Mouse (Mus musculus): Measurements from ENCODE around the gene Sctr. TPM values are rescaled to one million over a fixed set of nuclear protein-coding genes. Genes with fewer than 3 reads are reported as not detected.

Sctr gene
- polyA plus RNA-seq, 1 experiment from 2014 or later, result not detected

DNA sequence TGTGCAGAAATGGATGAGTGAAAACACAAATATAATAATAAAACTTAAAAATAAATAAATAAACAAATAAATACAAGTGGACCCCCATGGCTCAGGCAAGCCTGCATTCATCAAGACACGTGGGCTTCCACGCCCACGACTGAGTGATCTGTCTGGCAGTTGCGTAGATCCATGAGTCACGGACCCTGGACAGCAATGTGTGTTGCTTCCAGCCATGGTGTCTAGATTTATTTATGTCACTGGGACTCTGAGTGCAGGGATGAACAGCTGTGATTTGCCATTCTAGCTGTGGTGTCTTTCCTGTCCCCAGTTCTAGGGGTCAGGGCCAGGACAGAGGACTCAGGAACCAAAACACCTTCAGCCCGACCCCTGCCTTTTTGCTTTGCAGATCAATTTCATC lies 48.3 kb downstream of the Sctr start:
- H3K4me1 ChIP-seq (replicated peaks), result no peaks in the 10 kb centered on the region
- no peak overlapping the region for H3K4me3 ChIP-seq (replicated peaks)
- 65% methylated on average over 6 of the region's 6 CpGs for WGBS (ENCODE audit: insufficient replicate concordance)
- H3K9ac ChIP-seq, result no peak overlapping the region
- ATAC-seq (ENCODE audit: insufficient read depth), result no peak
- H3K4me2 ChIP-seq, result no peak overlapping the region
- H3K9me3 ChIP-seq (replicated peaks), result no peaks in the 10 kb centered on the region
- no peak overlapping the region for H3K27ac ChIP-seq (replicated peaks)
- no peaks in the 10 kb centered on the region for H3K27me3 ChIP-seq
- H3K36me3 ChIP-seq (replicated peaks), result no peaks in the 10 kb centered on the region

- 29% methylated on average over 6 of the region's 6 CpGs for WGBS (ENCODE audit: insufficient replicate concordance)
- Histone ChIP-seq H3K27ac (replicated peaks) (no peak overlapping the region), H3K4me1 (replicated peaks) (no peaks in the 10 kb centered on the region), H3K9me3 (replicated peaks) (no peaks in the 10 kb centered on the region), H3K27me3 (no peaks in the 10 kb centered on the region), H3K4me3 (replicated peaks) (no peak overlapping the region), H3K9ac (no peak overlapping the region), H3K4me2 (no peak overlapping the region), H3K36me3 (replicated peaks) (no peaks in the 10 kb centered on the region)
- ATAC-seq (ENCODE audit: insufficient read depth), result no peak
Observed at GRCm38 (mm10) chr1:120055475-120055874, 48.8 kb downstream of the Sctr start.

DNA sequence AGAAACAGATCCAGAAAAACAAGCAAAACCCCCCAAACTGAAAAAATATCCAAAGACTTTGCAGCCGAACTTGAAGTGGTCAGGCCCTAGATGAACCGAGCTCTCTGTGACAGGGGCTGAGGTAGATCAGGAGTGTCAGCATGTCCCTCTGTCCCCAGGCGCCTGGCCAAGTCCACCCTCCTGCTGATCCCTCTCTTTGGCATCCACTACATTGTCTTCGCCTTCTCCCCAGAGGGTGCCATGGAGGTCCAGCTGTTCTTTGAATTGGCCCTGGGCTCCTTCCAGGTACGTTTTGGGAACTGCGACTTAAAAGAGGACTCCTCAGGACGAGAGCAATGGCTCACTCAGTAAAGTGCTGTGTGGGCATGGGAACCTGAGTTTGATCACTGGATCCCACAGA lies 49.5 kb downstream of the Sctr start:
- Histone ChIP-seq H3K27me3 (no peaks in the 10 kb centered on the region), H3K36me3 (replicated peaks) (no peaks in the 10 kb centered on the region), H3K4me3 (replicated peaks) (no peak overlapping the region), H3K27ac (replicated peaks) (no peak overlapping the region), H3K9me3 (replicated peaks) (no peaks in the 10 kb centered on the region), H3K4me1 (replicated peaks) (peaks cover 3% of the 10 kb centered on the region; the same call in 1 of the 2 replicates), H3K4me2 (no peak overlapping the region), H3K9ac (no peak overlapping the region)
- ATAC-seq (ENCODE audit: insufficient read depth), result no peak
- WGBS (ENCODE audit: insufficient replicate concordance), result 57% methylated on average over 7 of the region's 7 CpGs

DNA sequence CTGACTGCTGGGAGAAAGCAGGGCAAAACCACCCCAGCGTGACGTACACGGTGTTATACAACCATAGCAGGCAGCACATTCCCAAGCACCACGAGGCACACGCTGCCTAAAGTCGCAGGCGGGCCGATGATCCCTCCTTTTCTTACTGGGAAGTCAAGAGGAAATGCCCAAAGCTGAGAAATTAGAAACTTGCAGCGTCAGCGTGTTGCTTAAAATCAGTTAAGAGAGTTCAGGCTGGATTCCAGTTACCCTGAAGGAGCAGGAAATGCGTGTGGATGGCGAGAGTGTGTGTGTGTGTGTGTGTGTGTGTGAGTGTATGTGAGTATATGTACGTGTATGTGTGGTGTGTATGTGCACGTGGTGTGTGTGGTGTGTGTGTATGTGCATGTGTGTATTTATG lies 50.4 kb downstream of the Sctr start:
- WGBS (ENCODE audit: insufficient replicate concordance), result 43% methylated on average over 14 of the region's 14 CpGs
- Histone ChIP-seq H3K4me1 (replicated peaks) (peaks cover 4% of the 10 kb centered on the region; the same call in 1 of the 2 replicates), H3K9ac (no peak overlapping the region), H3K27ac (replicated peaks) (no peak overlapping the region), H3K36me3 (replicated peaks) (no peaks in the 10 kb centered on the region), H3K9me3 (replicated peaks) (no peaks in the 10 kb centered on the region), H3K4me3 (replicated peaks) (no peak overlapping the region), H3K27me3 (no peaks in the 10 kb centered on the region), H3K4me2 (no peak overlapping the region)
- no peak; the same call in 1 of the 2 replicates for ATAC-seq (ENCODE audit: insufficient read depth)

- WGBS (ENCODE audit: insufficient replicate concordance), result 64% methylated on average over 8 of the region's 8 CpGs
- no peak overlapping the region for H3K9ac ChIP-seq
Observed at GRCm38 (mm10) chr1:120057674-120058430, 51.2 kb downstream of the Sctr start.

GRCm38 (mm10) chr1:120060687-120061086 lies 54.0 kb downstream of the Sctr start:
- Histone ChIP-seq H3K9ac (no peak overlapping the region), H3K4me2 (no peak overlapping the region), H3K27ac (replicated peaks) (no peak overlapping the region), H3K9me3 (replicated peaks) (no peaks in the 10 kb centered on the region), H3K4me1 (replicated peaks) (peaks cover 10% of the 10 kb centered on the region; the same call in 1 of the 2 replicates), H3K27me3 (no peaks in the 10 kb centered on the region), H3K4me3 (replicated peaks) (no peak overlapping the region), H3K36me3 (replicated peaks) (no peaks in the 10 kb centered on the region)
- WGBS (ENCODE audit: insufficient replicate concordance), result 63% methylated on average over 5 of the region's 5 CpGs
- no peak for ATAC-seq (ENCODE audit: insufficient read depth)

More at GRCm38 (mm10) chr1:120057674-120058430, 51.2 kb downstream of the Sctr start:
- Histone ChIP-seq H3K4me3 (replicated peaks) (no peak overlapping the region), H3K9me3 (replicated peaks) (no peaks in the 10 kb centered on the region), H3K27ac (replicated peaks) (no peak overlapping the region), H3K36me3 (replicated peaks) (no peaks in the 10 kb centered on the region), H3K27me3 (no peaks in the 10 kb centered on the region), H3K4me2 (no peak overlapping the region), H3K4me1 (replicated peaks) (peaks cover 5% of the 10 kb centered on the region; the same call in 1 of the 2 replicates)
- ATAC-seq (ENCODE audit: insufficient read depth), result no peak

- peaks cover 10% of the 10 kb centered on the region; the same call in 1 of the 2 replicates for H3K4me1 ChIP-seq (replicated peaks)
- ATAC-seq (ENCODE audit: insufficient read depth), result no peak
- H3K27me3 ChIP-seq, result no peaks in the 10 kb centered on the region
- H3K4me2 ChIP-seq, result no peak overlapping the region
- H3K27ac ChIP-seq (replicated peaks), result no peak overlapping the region
- no peaks in the 10 kb centered on the region for H3K36me3 ChIP-seq (replicated peaks)
- no peak overlapping the region for H3K9ac ChIP-seq
- H3K4me3 ChIP-seq (replicated peaks), result no peak overlapping the region
- WGBS (ENCODE audit: insufficient replicate concordance), result 64% methylated on average over 7 of the region's 7 CpGs
- no peaks in the 10 kb centered on the region for H3K9me3 ChIP-seq (replicated peaks)
Observed at GRCm38 (mm10) chr1:120062231-120062630, 55.5 kb downstream of the Sctr start.

- ATAC-seq (ENCODE audit: insufficient read depth), result peak; percentile 33; the same call in 1 of the 2 replicates
- no peak overlapping the region for H3K9ac ChIP-seq
- H3K4me2 ChIP-seq, result no peak overlapping the region; the same call in 1 of the 2 replicates
- no peak overlapping the region for H3K4me3 ChIP-seq (replicated peaks)
- peaks cover 13% of the 10 kb centered on the region for H3K4me1 ChIP-seq (replicated peaks)
- no peaks in the 10 kb centered on the region for H3K9me3 ChIP-seq (replicated peaks)
- H3K27me3 ChIP-seq, result no peaks in the 10 kb centered on the region
- H3K27ac ChIP-seq (replicated peaks), result peak overlapping the region; percentile 57
- H3K36me3 ChIP-seq (replicated peaks), result peaks cover 4% of the 10 kb centered on the region; the same call in 1 of the 2 replicates
- WGBS (ENCODE audit: insufficient replicate concordance), result 63% methylated on average over 11 of the region's 11 CpGs
Observed at GRCm38 (mm10) chr1:120064036-120064682, 57.5 kb downstream of the Sctr start.

GRCm38 (mm10) chr1:120066159-120066558 lies 59.5 kb downstream of the Sctr start:
- Histone ChIP-seq H3K27me3 (no peaks in the 10 kb centered on the region), H3K4me2 (no peak overlapping the region), H3K36me3 (replicated peaks) (peaks cover 4% of the 10 kb centered on the region; the same call in 1 of the 2 replicates), H3K9ac (no peak overlapping the region), H3K27ac (replicated peaks) (peak overlapping the region; percentile 39), H3K4me3 (replicated peaks) (no peak overlapping the region), H3K9me3 (replicated peaks) (no peaks in the 10 kb centered on the region), H3K4me1 (replicated peaks) (peaks cover 14% of the 10 kb centered on the region)
- WGBS (ENCODE audit: insufficient replicate concordance), result 55% methylated on average over 8 of the region's 8 CpGs
- peak; percentile 43; the same call in 1 of the 2 replicates for ATAC-seq (ENCODE audit: insufficient read depth)

- H3K4me1 ChIP-seq (replicated peaks), result peaks cover 14% of the 10 kb centered on the region
- no peak for ATAC-seq (ENCODE audit: insufficient read depth)
- no peaks in the 10 kb centered on the region for H3K27me3 ChIP-seq
- no peaks in the 10 kb centered on the region for H3K9me3 ChIP-seq (replicated peaks)
- H3K4me3 ChIP-seq (replicated peaks), result no peak overlapping the region
- H3K9ac ChIP-seq, result no peak overlapping the region
- 35% methylated on average over 3 of the region's 3 CpGs for WGBS (ENCODE audit: insufficient replicate concordance)
- H3K36me3 ChIP-seq (replicated peaks), result peaks cover 4% of the 10 kb centered on the region; the same call in 1 of the 2 replicates
- no peak overlapping the region for H3K4me2 ChIP-seq
- peak overlapping the region; percentile 39; the same call in 1 of the 2 replicates for H3K27ac ChIP-seq (replicated peaks)
Observed at GRCm38 (mm10) chr1:120066625-120067024, 59.9 kb downstream of the Sctr start.

DNA sequence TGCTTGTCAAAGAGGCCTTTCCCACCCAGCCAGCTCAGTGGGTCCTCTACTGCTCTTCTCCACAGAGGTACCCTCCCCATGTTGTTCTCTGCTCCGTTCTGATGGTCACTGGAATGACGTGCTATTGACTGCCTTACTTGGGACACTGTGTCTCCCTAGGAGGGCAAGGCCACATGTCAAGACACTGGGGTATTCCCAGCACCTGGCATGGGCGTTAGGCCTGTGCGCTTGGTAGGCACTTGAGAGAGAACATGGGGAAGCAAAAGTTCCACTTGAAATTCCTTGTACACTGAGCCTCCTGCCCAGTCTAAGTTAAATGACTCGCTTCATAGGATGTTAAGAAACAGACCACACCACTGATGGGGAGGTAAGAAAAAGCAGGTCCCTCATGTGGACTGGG lies 62.4 kb downstream of the Sctr start:
- 64% methylated on average over 5 of the region's 5 CpGs for WGBS (ENCODE audit: insufficient replicate concordance)
- Histone ChIP-seq H3K4me3 (replicated peaks) (no peak overlapping the region), H3K27me3 (peaks cover 16% of the 10 kb centered on the region), H3K9me3 (replicated peaks) (no peaks in the 10 kb centered on the region), H3K4me2 (no peak overlapping the region), H3K36me3 (replicated peaks) (peaks cover 4% of the 10 kb centered on the region; the same call in 1 of the 2 replicates), H3K9ac (no peak overlapping the region), H3K4me1 (replicated peaks) (peaks cover 8% of the 10 kb centered on the region), H3K27ac (replicated peaks) (no peak overlapping the region)
- ATAC-seq (ENCODE audit: insufficient read depth), result no peak

All from liver, embryonic 15.5 days (tissue).